Mouse (Mus musculus) hindbrain, embryonic 12.5 days (tissue): Measurements from ENCODE around the gene Scd2. TPM values are rescaled to one million over a fixed set of nuclear protein-coding genes. Genes with fewer than 3 reads are reported as not detected.
A peak's percentile ranks its signal among the peaks of the same experiment; 100 is the strongest.

Experiments
- ATAC-seq: fragments of 200-750 bp; cut with Nextera tagmentation; 2 replicates; pipeline ENCODE4 v1.8.0; 2017; ENCODE audit warnings: moderate TSS enrichment; ENCODE audit not compliant: low FRiP score
- H3K27ac ChIP-seq: fragments of 300-500 bp; sonication (generic); 2 replicates; pipeline ENCODE4 v1.5.1; 2016; ENCODE audit warnings: mild to moderate bottlenecking
- H3K27me3 ChIP-seq: fragments of 300-500 bp; sonication (generic); 2 replicates; pipeline ENCODE4 v1.6.1; 2016; ENCODE audit warnings: mild to moderate bottlenecking
- H3K36me3 ChIP-seq: fragments of 300-500 bp; sonication (generic); 2 replicates; pipeline ENCODE4 v1.6.1; 2016; ENCODE audit warnings: mild to moderate bottlenecking
- H3K4me1 ChIP-seq: fragments of 300-500 bp; sonication (generic); 2 replicates; pipeline ENCODE4 v1.6.1; 2016
- H3K4me2 ChIP-seq: fragments of 300-500 bp; sonication (generic); replicated peaks from 2 replicates; pipeline ENCODE4 v1.6.1; 2016; ENCODE audit warnings: mild to moderate bottlenecking
- H3K4me3 ChIP-seq: fragments of 300-500 bp; sonication (generic); 2 replicates; pipeline ENCODE4 v1.5.1; 2016; ENCODE audit warnings: mild to moderate bottlenecking
- H3K9ac ChIP-seq: fragments of 300-500 bp; sonication (generic); 2 replicates; pipeline ENCODE4 v1.6.1; 2016; ENCODE audit warnings: mild to moderate bottlenecking, moderate library complexity
- H3K9me3 ChIP-seq: fragments of 300-500 bp; sonication (generic); replicated peaks from 2 replicates; pipeline ENCODE4 v1.6.1; 2016; ENCODE audit warnings: mild to moderate bottlenecking
- WGBS: fragments of 180-500 bp; shearing (Covaris S2); methylation state at CpG from one replicate; pipeline ENCODE4 v1.1.7; 2016; 5-methylcytosine and 5-hydroxymethylcytosine counted together
- polyA plus RNA-seq: library from polyadenylated mRNA; unstranded; fragments of >200 nt; fragmentation: Nextera tagmentation; extraction: Ambion mirVana; gene quantifications from 2 replicates; pipeline ENCODE4 v1.2.1, GENCODE M21; 2016

The Scd2 gene
- polyA plus RNA-seq, 1 experiment from 2014 or later: 404 TPM

DNA sequence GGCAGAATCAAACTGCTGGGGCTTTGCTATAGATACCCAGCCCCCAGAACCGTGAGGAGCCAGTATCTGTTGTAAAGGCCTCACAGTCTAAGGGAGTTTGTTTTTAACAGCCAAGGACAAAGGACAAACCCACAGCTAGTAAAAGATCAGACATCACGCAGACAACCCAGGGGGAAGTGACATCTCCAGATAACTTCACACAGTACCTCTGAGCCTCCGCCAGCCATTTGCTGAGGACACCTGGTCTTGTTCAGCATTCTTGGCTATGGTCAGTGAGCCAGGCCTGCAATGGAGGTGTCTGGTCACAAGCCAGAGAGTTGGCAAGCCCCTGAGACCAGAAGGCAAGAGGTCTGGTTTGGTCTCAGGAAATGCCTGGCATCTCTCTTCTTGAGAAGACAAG, 991 bp upstream of the Scd2 start:
- Histone ChIP-seq H3K9me3 (no peaks in the 10 kb centered on the region), H3K27ac (peak overlapping the region; percentile 98), H3K9ac (peak overlapping the region; percentile 58; the same call in 1 of the 2 replicates), H3K36me3 (peaks cover 24% of the 10 kb centered on the region), H3K4me2 (peak overlapping the region; percentile 91), H3K4me1 (peaks cover 37% of the 10 kb centered on the region), H3K4me3 (peak overlapping the region; percentile 89; the same call in 1 of the 2 replicates), H3K27me3 (no peaks in the 10 kb centered on the region)
- WGBS: 59% methylated on average over 3 of the region's 3 CpGs
- ATAC-seq: no peak

DNA sequence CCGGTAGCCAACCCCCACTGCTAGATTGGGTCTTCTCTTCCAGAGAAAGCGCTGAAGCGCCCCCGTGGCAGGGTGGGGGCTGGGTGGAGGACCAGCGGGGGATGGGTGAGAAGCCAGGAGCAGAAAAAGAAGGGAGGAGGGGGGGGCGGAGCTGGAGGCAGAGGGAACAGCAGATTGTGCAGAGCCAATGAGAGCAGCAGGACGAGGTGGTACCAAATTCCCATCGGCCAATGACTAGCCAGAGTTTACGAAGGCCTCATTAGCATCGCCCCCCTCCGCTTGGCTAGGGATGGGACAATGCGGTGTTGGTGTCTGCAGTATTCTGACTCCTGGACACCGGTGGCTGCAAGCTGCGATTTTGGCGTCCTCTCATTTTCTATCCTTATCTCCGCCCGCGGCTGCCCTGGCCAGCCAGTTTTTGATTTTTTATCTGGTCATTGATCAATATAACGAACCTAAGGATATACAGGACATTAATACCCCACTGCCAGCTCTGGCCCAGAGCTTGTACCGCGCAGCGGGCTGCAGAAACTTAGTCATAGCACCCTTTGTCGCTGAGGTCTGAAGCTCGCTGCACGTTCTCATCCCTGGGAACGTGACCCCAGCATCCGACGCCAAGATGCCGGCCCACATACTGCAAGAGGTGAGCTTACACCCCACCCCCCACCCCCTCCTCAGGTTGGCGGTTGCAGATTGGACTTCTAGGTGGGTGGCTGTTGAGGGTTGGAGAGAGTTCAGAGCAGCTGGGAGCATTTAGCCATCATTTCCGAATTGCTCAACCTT, 486 bp downstream of the Scd2 start:
- ATAC-seq: peak; percentile 98
- Histone ChIP-seq H3K4me3 (peak overlapping the region; percentile 89), H3K4me2 (peak overlapping the region; percentile 91), H3K4me1 (peaks cover 48% of the 10 kb centered on the region), H3K9ac (peak overlapping the region; percentile 99), H3K36me3 (peaks cover 39% of the 10 kb centered on the region), H3K27me3 (no peaks in the 10 kb centered on the region), H3K9me3 (no peaks in the 10 kb centered on the region), H3K27ac (peak overlapping the region; percentile 98)
- WGBS: 1% methylated on average over 30 of the region's 31 CpGs

GRCm38 (mm10) chr19:44294588-44295041, 1.1 kb downstream of the Scd2 start:
- peak overlapping the region; percentile 91 for H3K4me2 ChIP-seq
- peaks cover 45% of the 10 kb centered on the region for H3K36me3 ChIP-seq
- peak overlapping the region; percentile 99 for H3K9ac ChIP-seq
- no peaks in the 10 kb centered on the region for H3K9me3 ChIP-seq
- peak overlapping the region; percentile 98 for H3K27ac ChIP-seq
- peaks cover 55% of the 10 kb centered on the region for H3K4me1 ChIP-seq
- ATAC-seq: peak; percentile 44
- under 1% methylated on average over 14 of the region's 14 CpGs for WGBS
- peak overlapping the region; percentile 89 for H3K4me3 ChIP-seq
- H3K27me3 ChIP-seq: no peaks in the 10 kb centered on the region

DNA sequence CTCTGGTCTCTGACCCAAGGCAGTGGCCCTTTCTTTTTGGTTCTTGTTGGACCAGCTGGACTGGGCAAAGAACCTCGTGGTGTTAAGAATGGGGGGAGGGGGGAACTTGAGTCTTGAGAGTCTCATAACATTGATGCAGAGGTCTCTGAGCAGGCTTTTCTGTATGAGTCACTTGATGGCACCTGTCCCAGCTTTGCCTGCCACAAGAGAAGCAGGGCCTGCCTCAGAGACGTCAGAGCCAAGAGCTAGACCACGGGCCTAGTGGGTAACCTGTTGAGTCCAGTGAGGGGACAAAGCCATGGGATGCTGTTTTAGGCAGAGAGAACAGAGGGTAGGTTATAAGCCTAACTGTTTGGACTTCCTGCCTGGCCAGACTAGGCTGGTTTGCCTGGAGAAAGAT, 1.8 kb downstream of the Scd2 start:
- Histone ChIP-seq H3K9me3 (no peaks in the 10 kb centered on the region), H3K27ac (0 out of 2 replicates have a peak overlapping the region, but pooled peaks have one; percentile 30), H3K36me3 (peaks cover 51% of the 10 kb centered on the region), H3K4me1 (peaks cover 61% of the 10 kb centered on the region), H3K4me2 (peak overlapping the region; percentile 91), H3K27me3 (no peaks in the 10 kb centered on the region), H3K4me3 (peak overlapping the region; percentile 89), H3K9ac (peak overlapping the region; percentile 99)
- WGBS: 4% methylated on average over 3 of the region's 3 CpGs
- no peak for ATAC-seq

DNA sequence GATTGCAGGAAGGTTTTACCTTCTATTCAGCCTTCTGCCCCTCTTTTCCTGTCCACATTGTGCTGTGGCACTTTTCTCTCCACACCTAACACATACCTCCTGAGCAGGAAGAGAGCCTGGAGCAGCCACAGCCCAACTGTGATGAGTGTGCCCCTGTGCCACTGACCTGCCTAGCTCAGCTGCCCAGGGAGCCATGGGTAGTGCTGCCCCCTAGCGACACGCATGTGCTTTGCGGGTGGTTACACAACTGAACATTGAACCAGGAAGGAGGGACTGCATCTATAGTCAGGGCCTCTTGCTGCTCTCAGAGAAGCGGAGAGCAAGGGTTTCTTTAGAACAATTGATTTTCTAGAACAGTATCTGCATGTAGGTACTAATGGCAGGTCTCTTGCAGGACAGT, 2.3 kb downstream of the Scd2 start:
- 4% methylated on average over 4 of the region's 4 CpGs for WGBS
- peaks cover 66% of the 10 kb centered on the region for H3K4me1 ChIP-seq
- peak overlapping the region; percentile 91 for H3K4me2 ChIP-seq
- H3K27me3 ChIP-seq: no peaks in the 10 kb centered on the region
- peak overlapping the region; percentile 99 for H3K9ac ChIP-seq
- ATAC-seq: no peak
- no peaks in the 10 kb centered on the region for H3K9me3 ChIP-seq
- H3K36me3 ChIP-seq: peaks cover 56% of the 10 kb centered on the region
- peak overlapping the region; percentile 24; the same call in 1 of the 2 replicates for H3K27ac ChIP-seq
- H3K4me3 ChIP-seq: peak overlapping the region; percentile 89

DNA sequence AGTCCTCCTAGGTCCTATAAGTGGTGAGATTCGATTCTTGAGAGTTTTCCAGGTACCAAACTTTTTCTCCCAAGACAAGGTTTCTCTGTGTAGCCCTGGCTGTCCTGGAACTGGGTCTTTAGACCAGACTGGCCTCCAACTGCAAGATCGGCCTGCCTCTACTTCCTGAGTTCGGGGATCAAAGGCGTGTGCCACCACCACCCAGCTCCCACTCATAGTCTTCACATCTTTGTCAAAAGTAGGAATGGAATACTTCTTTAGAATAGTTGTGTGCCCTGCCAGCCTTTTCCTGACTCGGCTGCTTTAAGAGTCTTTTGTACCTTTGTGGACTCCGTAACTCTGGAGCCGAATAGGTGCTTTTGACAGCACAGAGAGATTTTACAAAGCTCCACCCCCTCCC, 2.7 kb downstream of the Scd2 start:
- peak overlapping the region; percentile 45 for H3K27ac ChIP-seq
- peaks cover 61% of the 10 kb centered on the region for H3K36me3 ChIP-seq
- no peak for ATAC-seq
- H3K4me1 ChIP-seq: peaks cover 70% of the 10 kb centered on the region
- 27% methylated on average over 7 of the region's 7 CpGs for WGBS
- H3K4me3 ChIP-seq: peak overlapping the region; percentile 89
- no peaks in the 10 kb centered on the region for H3K27me3 ChIP-seq
- H3K4me2 ChIP-seq: peak overlapping the region; percentile 91
- H3K9ac ChIP-seq: peak overlapping the region; percentile 99
- H3K9me3 ChIP-seq: no peaks in the 10 kb centered on the region

- H3K4me2 ChIP-seq: peak overlapping the region; percentile 91
- 65% methylated on average over 8 of the region's 8 CpGs for WGBS
- no peak for ATAC-seq
- H3K4me3 ChIP-seq: peak overlapping the region; percentile 89
- H3K27ac ChIP-seq: peak overlapping the region; percentile 45
- no peaks in the 10 kb centered on the region for H3K9me3 ChIP-seq
- H3K9ac ChIP-seq: peak overlapping the region; percentile 99
- H3K36me3 ChIP-seq: peaks cover 71% of the 10 kb centered on the region
- H3K4me1 ChIP-seq: peaks cover 71% of the 10 kb centered on the region
- no peaks in the 10 kb centered on the region for H3K27me3 ChIP-seq
Measured at GRCm38 (mm10) chr19:44297068-44297760, 3.7 kb downstream of the Scd2 start.

DNA sequence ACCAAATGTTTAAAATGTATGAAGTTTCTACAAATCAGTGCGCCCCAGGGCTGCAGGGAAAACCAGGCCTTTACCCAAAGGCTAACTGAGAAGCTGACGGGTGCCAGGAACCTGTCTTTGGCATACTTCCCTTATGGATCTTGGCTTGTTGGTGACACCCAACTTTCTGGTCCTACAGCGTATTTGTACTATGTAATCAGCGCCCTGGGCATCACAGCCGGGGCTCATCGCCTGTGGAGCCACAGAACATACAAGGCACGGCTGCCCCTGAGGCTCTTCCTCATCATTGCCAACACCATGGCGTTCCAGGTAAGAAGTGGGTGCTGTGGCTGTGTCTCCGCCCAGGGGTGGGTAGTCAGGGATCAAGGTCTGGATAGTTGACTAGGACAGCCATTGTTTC, 4.4 kb downstream of the Scd2 start:
- ATAC-seq: no peak
- Histone ChIP-seq H3K4me2 (peak overlapping the region; percentile 91), H3K9ac (peak overlapping the region; percentile 99), H3K4me1 (peaks cover 67% of the 10 kb centered on the region), H3K36me3 (peaks cover 77% of the 10 kb centered on the region), H3K27me3 (no peaks in the 10 kb centered on the region), H3K9me3 (no peaks in the 10 kb centered on the region), H3K4me3 (peak overlapping the region; percentile 89), H3K27ac (no peak overlapping the region)
- WGBS: 79% methylated on average over 9 of the region's 9 CpGs

DNA sequence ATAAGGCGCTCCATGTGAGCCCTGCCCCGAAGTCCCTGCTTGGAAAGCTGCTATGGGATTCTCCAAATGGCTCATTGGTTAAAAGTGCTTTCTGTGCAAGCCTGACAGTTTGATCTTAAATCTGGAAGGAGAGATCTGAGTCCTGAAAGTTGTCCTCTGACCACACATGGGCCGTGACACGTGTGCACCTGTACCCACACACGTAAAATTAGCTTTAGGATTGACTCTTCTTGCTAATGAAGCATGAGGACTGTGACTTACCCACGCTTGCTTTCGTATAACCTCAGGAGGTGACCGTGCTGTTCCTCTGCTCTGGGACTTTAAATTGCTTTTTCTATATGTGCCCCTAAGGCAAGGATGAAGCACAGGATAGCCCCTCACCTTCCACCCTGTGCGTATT, 5.6 kb downstream of the Scd2 start:
- Histone ChIP-seq H3K4me3 (peak overlapping the region; percentile 89), H3K27me3 (no peaks in the 10 kb centered on the region), H3K27ac (no peak overlapping the region), H3K36me3 (peaks cover 89% of the 10 kb centered on the region), H3K4me1 (peaks cover 65% of the 10 kb centered on the region), H3K4me2 (peak overlapping the region; percentile 91), H3K9me3 (no peaks in the 10 kb centered on the region), H3K9ac (peak overlapping the region; percentile 99)
- 87% methylated on average over 9 of the region's 9 CpGs for WGBS
- ATAC-seq: no peak

GRCm38 (mm10) chr19:44299902-44300301, 6.4 kb downstream of the Scd2 start:
- peaks cover 68% of the 10 kb centered on the region for H3K4me1 ChIP-seq
- H3K36me3 ChIP-seq: peaks cover 97% of the 10 kb centered on the region
- H3K9ac ChIP-seq: 0 out of 2 replicates have a peak overlapping the region, but pooled peaks have one; percentile 19
- H3K4me2 ChIP-seq: peak overlapping the region; percentile 38
- 83% methylated on average over 6 of the region's 6 CpGs for WGBS
- H3K9me3 ChIP-seq: no peaks in the 10 kb centered on the region
- H3K4me3 ChIP-seq: peak overlapping the region; percentile 13; the same call in 1 of the 2 replicates
- ATAC-seq: no peak
- H3K27me3 ChIP-seq: no peaks in the 10 kb centered on the region
- H3K27ac ChIP-seq: no peak overlapping the region; the same call in 1 of the 2 replicates

GRCm38 (mm10) chr19:44300520-44300919, 7.0 kb downstream of the Scd2 start:
- Histone ChIP-seq H3K4me1 (peaks cover 71% of the 10 kb centered on the region), H3K27me3 (no peaks in the 10 kb centered on the region), H3K9me3 (no peaks in the 10 kb centered on the region), H3K36me3 (peaks cover 99% of the 10 kb centered on the region), H3K27ac (no peak overlapping the region), H3K4me3 (peak overlapping the region; percentile 13; the same call in 1 of the 2 replicates), H3K9ac (0 out of 2 replicates have a peak overlapping the region, but pooled peaks have one; percentile 13), H3K4me2 (peak overlapping the region; percentile 38)
- WGBS: 84% methylated on average over 7 of the region's 7 CpGs
- ATAC-seq: no peak

DNA sequence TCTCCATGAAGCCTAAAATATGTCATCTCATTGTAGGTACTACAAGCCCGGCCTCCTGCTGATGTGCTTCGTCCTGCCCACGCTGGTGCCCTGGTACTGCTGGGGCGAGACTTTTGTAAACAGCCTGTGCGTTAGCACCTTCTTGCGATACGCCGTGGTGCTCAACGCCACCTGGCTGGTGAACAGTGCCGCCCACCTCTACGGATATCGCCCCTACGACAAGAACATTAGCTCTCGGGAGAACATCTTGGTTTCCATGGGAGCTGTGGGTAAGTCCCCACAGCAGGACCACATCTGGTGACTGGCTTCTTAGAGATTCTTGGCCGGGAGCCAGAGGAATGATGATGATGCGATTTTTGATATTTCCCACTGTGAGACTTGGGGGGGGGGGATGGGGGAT, 7.7 kb downstream of the Scd2 start:
- ATAC-seq: no peak
- Histone ChIP-seq H3K9me3 (no peaks in the 10 kb centered on the region), H3K4me1 (peaks cover 69% of the 10 kb centered on the region), H3K4me3 (no peak overlapping the region), H3K27ac (no peak overlapping the region), H3K27me3 (no peaks in the 10 kb centered on the region), H3K9ac (no peak overlapping the region), H3K36me3 (peaks cover 99% of the 10 kb centered on the region), H3K4me2 (peak overlapping the region; percentile 38; the same call in 1 of the 2 replicates)
- 77% methylated on average over 16 of the region's 16 CpGs for WGBS
